Mouse (Mus musculus): Measurements from ENCODE around the gene Sos2. TPM values are rescaled to one million over a fixed set of nuclear protein-coding genes. Genes with fewer than 3 reads are reported as not detected.

Gene Sos2
- 123 and 151 TPM in 2 replicates for total RNA-seq (2014; fragmentation: Nextera tagmentation)
- total RNA-seq (2017), result 33.7 and 39.9 TPM in 2 replicates
- polyA plus RNA-seq (2012), result 9.7 and 11.6 TPM in 2 replicates

- ATAC-seq (ENCODE audit: extremely low read depth, insufficient number of reproducible peaks, low FRiP score, poor library complexity, severe bottlenecking), result no peak
- peak; percentile 67 for DNase-seq (ENCODE audit: low spot score)
- peak within 1 kb of the TSS; percentile 85 for H3K4me3 ChIP-seq (ENCODE audit: low read depth, low read length)
These were observed at the start of gene Sos2 for GRCm38 (mm10) chr12:69681566-69682061. Gene Sos2 (minus strand): TSS chr12:69681852.

GRCm38 (mm10) chr12:69730306-69730705 lies 48.7 kb upstream of the Sos2 start:
- no peak for TF ChIP-seq GATA2 (IDR thresholded peaks at IDR 0.05; ENCODE audit: borderline replicate concordance, low read depth, low read length)
- no peak for TF ChIP-seq POLR2AphosphoS5 (IDR thresholded peaks at IDR 0.05; ENCODE audit: insufficient replicate concordance, low read depth, low read length)
- TF ChIP-seq TAL1 (conservative IDR thresholded peaks at IDR 0.05; ENCODE audit: low read depth, low read length), result no peak
- no peak for TF ChIP-seq GATA1 (IDR thresholded peaks at IDR 0.05; ENCODE audit: borderline replicate concordance, low read length)
- no peak for TF ChIP-seq CTCF (IDR thresholded peaks at IDR 0.05; ENCODE audit: low read depth, low read length)
- no peak for ATAC-seq (ENCODE audit: extremely low read depth, insufficient number of reproducible peaks, low FRiP score, poor library complexity, severe bottlenecking)
- Histone ChIP-seq H3K27me3 (ENCODE audit: insufficient read depth, low read length) (no peaks in the 10 kb centered on the region), H3K4me1 (ENCODE audit: insufficient read depth, low read depth, low read length) (peaks cover 20% of the 10 kb centered on the region), H3K36me3 (replicated peaks) (peaks cover 37% of the 10 kb centered on the region), H3K9me3 (replicated peaks) (no peaks in the 10 kb centered on the region), H3K4me3 (ENCODE audit: low read depth, low read length) (no peak overlapping the region)
- DNase-seq (ENCODE audit: low spot score), result no peak

More at GRCm38 (mm10) chr12:69681566-69682061, at the start of gene Sos2:
- Histone ChIP-seq H3K27me3 (ENCODE audit: insufficient read depth, low read length) (no peaks in the 10 kb centered on the region), H3K36me3 (replicated peaks) (no peaks in the 10 kb centered on the region), H3K4me1 (ENCODE audit: insufficient read depth, low read depth, low read length) (peaks cover 28% of the 10 kb centered on the region), H3K9me3 (replicated peaks) (no peaks in the 10 kb centered on the region)
- TF ChIP-seq GATA1 (IDR thresholded peaks at IDR 0.05; ENCODE audit: borderline replicate concordance, low read length), result no peak
- no peak for TF ChIP-seq CTCF (IDR thresholded peaks at IDR 0.05; ENCODE audit: low read depth, low read length)
- TF ChIP-seq POLR2AphosphoS5 (IDR thresholded peaks at IDR 0.05; ENCODE audit: insufficient replicate concordance, low read depth, low read length), result no peak
- no peak for TF ChIP-seq GATA2 (IDR thresholded peaks at IDR 0.05; ENCODE audit: borderline replicate concordance, low read depth, low read length)
- TF ChIP-seq TAL1 (conservative IDR thresholded peaks at IDR 0.05; ENCODE audit: low read depth, low read length), result no peak

GRCm38 (mm10) chr12:69729246-69729645 lies 47.6 kb upstream of the Sos2 start:
- Histone ChIP-seq H3K9me3 (replicated peaks) (no peaks in the 10 kb centered on the region), H3K27me3 (ENCODE audit: insufficient read depth, low read length) (no peaks in the 10 kb centered on the region), H3K4me1 (ENCODE audit: insufficient read depth, low read depth, low read length) (peaks cover 26% of the 10 kb centered on the region), H3K4me3 (ENCODE audit: low read depth, low read length) (no peak overlapping the region), H3K36me3 (replicated peaks) (peaks cover 32% of the 10 kb centered on the region)
- TF ChIP-seq TAL1 (conservative IDR thresholded peaks at IDR 0.05; ENCODE audit: low read depth, low read length) (no peak), GATA1 (IDR thresholded peaks at IDR 0.05; ENCODE audit: borderline replicate concordance, low read length) (no peak), CTCF (IDR thresholded peaks at IDR 0.05; ENCODE audit: low read depth, low read length) (no peak), POLR2AphosphoS5 (IDR thresholded peaks at IDR 0.05; ENCODE audit: insufficient replicate concordance, low read depth, low read length) (no peak), GATA2 (IDR thresholded peaks at IDR 0.05; ENCODE audit: borderline replicate concordance, low read depth, low read length) (no peak)
- no peak for DNase-seq (ENCODE audit: low spot score)
- no peak for ATAC-seq (ENCODE audit: extremely low read depth, insufficient number of reproducible peaks, low FRiP score, poor library complexity, severe bottlenecking)

GRCm38 (mm10) chr12:69724711-69725460 lies 43.2 kb upstream of the Sos2 start, which contains the start of the genes L2hgdh and Atp5s:
Gene L2hgdh (minus strand): TSS chr12:69724873.
Gene Atp5s (plus strand): TSS chr12:69724950.
- DNase-seq (ENCODE audit: low spot score), result peak; percentile 98
- Histone ChIP-seq H3K27me3 (ENCODE audit: insufficient read depth, low read length) (no peaks in the 10 kb centered on the region), H3K36me3 (replicated peaks) (peaks cover 40% of the 10 kb centered on the region), H3K4me1 (ENCODE audit: insufficient read depth, low read depth, low read length) (peaks cover 27% of the 10 kb centered on the region), H3K4me3 (ENCODE audit: low read depth, low read length) (peak within 1 kb of the TSS; percentile 81), H3K9me3 (replicated peaks) (peaks cover 1% of the 10 kb centered on the region)
- peak; percentile 91 for ATAC-seq (ENCODE audit: extremely low read depth, insufficient number of reproducible peaks, low FRiP score, poor library complexity, severe bottlenecking)
- TF ChIP-seq POLR2AphosphoS5 (IDR thresholded peaks at IDR 0.05; ENCODE audit: insufficient replicate concordance, low read depth, low read length) (no peak), CTCF (IDR thresholded peaks at IDR 0.05; ENCODE audit: low read depth, low read length) (no peak), TAL1 (conservative IDR thresholded peaks at IDR 0.05; ENCODE audit: low read depth, low read length) (no peak), GATA1 (IDR thresholded peaks at IDR 0.05; ENCODE audit: borderline replicate concordance, low read length) (no peak), GATA2 (IDR thresholded peaks at IDR 0.05; ENCODE audit: borderline replicate concordance, low read depth, low read length) (no peak)

- no peak for ATAC-seq (ENCODE audit: extremely low read depth, insufficient number of reproducible peaks, low FRiP score, poor library complexity, severe bottlenecking)
- no peaks in the 10 kb centered on the region for H3K27me3 ChIP-seq (ENCODE audit: insufficient read depth, low read length)
- peaks cover 41% of the 10 kb centered on the region for H3K36me3 ChIP-seq (replicated peaks)
- DNase-seq (ENCODE audit: low spot score), result peak; percentile 25
- peaks cover 27% of the 10 kb centered on the region for H3K4me1 ChIP-seq (ENCODE audit: insufficient read depth, low read depth, low read length)
- no peak for TF ChIP-seq GATA2 (IDR thresholded peaks at IDR 0.05; ENCODE audit: borderline replicate concordance, low read depth, low read length)
- TF ChIP-seq POLR2AphosphoS5 (IDR thresholded peaks at IDR 0.05; ENCODE audit: insufficient replicate concordance, low read depth, low read length), result no peak
- no peak for TF ChIP-seq CTCF (IDR thresholded peaks at IDR 0.05; ENCODE audit: low read depth, low read length)
- TF ChIP-seq TAL1 (conservative IDR thresholded peaks at IDR 0.05; ENCODE audit: low read depth, low read length), result no peak
- TF ChIP-seq GATA1 (IDR thresholded peaks at IDR 0.05; ENCODE audit: borderline replicate concordance, low read length), result no peak
- H3K4me3 ChIP-seq (ENCODE audit: low read depth, low read length), result peak overlapping the region; percentile 81
- H3K9me3 ChIP-seq (replicated peaks), result peaks cover 9% of the 10 kb centered on the region
These were observed 42.5 kb upstream of the Sos2 start for GRCm38 (mm10) chr12:69724018-69724710.

Measured in G1E (cell line).